Mouse (Mus musculus) bone marrow macrophage, adult 2 months (primary cell): ENCODE measurements around the gene Dlx4. TPM values are rescaled to one million over a fixed set of nuclear protein-coding genes. Genes with fewer than 3 reads are reported as not detected.

Source experiments
- H3K27ac ChIP-seq: 2 replicates; pipeline ENCODE4 v1.5.1; 2012; ENCODE audit warnings: low read depth, low read length; ENCODE audit not compliant: insufficient read depth
- H3K4me1 ChIP-seq: 2 replicates; pipeline ENCODE4 v1.6.1; 2012; ENCODE audit warnings: low read length; ENCODE audit not compliant: control insufficient read depth, insufficient read depth
- H3K4me3 ChIP-seq: 2 replicates; pipeline ENCODE4 v1.5.1; 2012; ENCODE audit warnings: mild to moderate bottlenecking, low read length, moderate library complexity; ENCODE audit not compliant: insufficient read depth
- CTCF ChIP-seq: IDR thresholded peaks from 2 replicates; pipeline ENCODE4 v1.5.1; 2012; ENCODE audit warnings: low read depth, mild to moderate bottlenecking, low read length, moderate library complexity
- POLR2A ChIP-seq: IDR thresholded peaks from 2 replicates; pipeline ENCODE4 v1.6.1; 2012; ENCODE audit warnings: mild to moderate bottlenecking, low read depth, low read length, borderline replicate concordance
- polyA plus RNA-seq: library from polyadenylated mRNA; stranded (reverse); fragments of >200 nt; gene quantifications from 2 replicates; pipeline ENCODE4 v1.2.4, GENCODE M21; 2012; ENCODE audit not compliant: missing spikeins, insufficient read depth, insufficient read length

The Dlx4 gene
- polyA plus RNA-seq, 1 experiment: not detected

DNA sequence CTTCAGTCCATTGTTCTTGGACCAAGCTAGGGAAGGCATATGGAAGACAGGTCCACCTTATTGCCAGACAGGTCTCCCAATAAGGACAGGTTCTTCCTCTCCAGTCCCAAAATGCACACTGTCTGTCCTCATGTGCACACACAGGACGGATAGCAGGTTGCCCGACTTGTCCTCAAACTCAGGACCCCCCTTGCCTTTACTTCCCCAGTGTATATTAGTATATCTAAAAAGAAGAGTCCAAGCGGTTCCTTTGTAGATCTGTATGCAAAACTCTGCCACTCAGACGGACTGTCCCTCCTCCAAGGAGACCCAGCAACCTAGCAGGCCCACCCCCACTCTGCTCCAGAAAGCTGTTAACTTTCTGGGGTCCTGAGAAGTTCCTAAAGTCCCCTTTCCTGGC, 2.4 kb downstream of the Dlx4 start:
- no peak overlapping the region for H3K4me3 ChIP-seq
- no peak overlapping the region for H3K27ac ChIP-seq
- H3K4me1 ChIP-seq: 0 out of 2 replicates have a peak, but pooled peaks cover 2% of the 10 kb centered on the region
- TF ChIP-seq POLR2A (no peak), CTCF (no peak)

DNA sequence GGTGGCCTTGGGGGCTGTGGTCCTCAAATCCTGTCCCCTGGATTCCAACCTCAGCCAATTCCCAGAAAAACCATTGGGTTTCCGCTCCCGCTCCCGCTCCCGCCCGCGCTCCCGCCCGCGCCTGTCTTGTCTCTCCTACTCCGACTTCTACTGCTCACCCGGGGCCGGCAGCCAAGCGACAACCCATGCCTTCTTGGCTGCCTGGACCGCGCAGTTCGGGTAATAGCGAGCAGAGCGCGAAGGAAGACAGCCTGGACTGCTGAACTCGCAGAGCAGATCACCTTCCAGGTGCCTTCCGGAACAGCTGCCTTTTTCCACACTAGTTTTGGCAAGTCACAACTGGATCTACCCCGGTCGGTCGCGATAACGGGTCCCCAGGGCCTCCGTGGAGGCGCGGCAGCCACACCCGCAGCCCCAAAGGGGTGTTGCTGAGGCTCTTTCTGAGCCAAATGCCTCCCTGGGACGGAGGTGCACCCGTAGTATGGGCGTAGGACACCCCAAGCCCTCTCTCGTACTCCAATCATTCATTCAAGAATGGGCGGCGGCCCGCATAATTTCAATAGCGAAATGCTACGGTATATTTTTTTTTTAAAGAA, 3.0 kb downstream of the Dlx4 start:
- 0 out of 2 replicates have a peak, but pooled peaks cover 2% of the 10 kb centered on the region for H3K4me1 ChIP-seq
- no peak overlapping the region for H3K4me3 ChIP-seq
- TF ChIP-seq POLR2A (no peak), CTCF (no peak)
- H3K27ac ChIP-seq: no peak overlapping the region

DNA sequence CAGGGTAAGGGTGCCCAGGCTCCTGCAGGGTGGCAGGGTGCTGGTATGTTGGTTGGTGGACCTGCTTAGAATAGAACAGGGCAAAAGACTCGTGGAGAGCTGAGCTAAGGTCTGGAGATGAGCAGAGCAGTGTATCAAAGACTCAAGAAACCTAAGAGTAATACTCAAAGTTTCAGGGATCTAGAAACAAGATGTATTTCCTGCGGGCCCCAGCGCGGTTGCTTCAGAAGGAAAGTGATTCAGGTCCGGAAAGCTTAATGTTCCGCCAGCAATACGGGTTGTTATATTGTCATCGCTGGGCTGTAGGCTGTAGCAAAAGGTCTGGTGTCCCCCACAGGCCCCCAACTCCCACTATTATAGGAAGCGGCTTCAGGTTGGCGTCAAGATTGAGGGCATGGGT, 3.8 kb downstream of the Dlx4 start:
- no peak overlapping the region for H3K4me3 ChIP-seq
- H3K27ac ChIP-seq: no peak overlapping the region
- H3K4me1 ChIP-seq: 0 out of 2 replicates have a peak, but pooled peaks cover 2% of the 10 kb centered on the region
- TF ChIP-seq CTCF: no peak
- no peak for TF ChIP-seq POLR2A

DNA sequence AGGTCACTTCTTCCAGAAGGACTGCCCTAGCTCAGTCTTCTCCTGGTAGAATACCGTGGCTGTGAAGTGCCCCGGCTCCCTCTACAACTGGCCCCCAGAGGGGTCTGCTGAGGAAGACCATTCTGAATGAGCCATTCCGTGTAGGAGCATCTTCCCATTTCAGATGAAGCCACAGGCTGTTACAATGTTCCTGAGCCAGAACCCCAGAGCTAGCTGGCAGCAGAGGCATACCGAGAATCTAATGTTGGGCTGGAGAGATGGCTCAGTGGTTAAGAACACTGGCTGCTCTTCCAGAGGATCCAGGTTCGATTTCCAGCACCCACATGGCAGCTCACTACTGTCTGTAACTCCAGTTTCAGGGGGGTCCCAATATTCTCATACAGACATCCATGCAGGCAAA, 6.2 kb downstream of the Dlx4 start:
- TF ChIP-seq CTCF (no peak), POLR2A (no peak)
- Histone ChIP-seq H3K27ac (no peak overlapping the region), H3K4me1 (no peaks in the 10 kb centered on the region), H3K4me3 (no peak overlapping the region)

DNA sequence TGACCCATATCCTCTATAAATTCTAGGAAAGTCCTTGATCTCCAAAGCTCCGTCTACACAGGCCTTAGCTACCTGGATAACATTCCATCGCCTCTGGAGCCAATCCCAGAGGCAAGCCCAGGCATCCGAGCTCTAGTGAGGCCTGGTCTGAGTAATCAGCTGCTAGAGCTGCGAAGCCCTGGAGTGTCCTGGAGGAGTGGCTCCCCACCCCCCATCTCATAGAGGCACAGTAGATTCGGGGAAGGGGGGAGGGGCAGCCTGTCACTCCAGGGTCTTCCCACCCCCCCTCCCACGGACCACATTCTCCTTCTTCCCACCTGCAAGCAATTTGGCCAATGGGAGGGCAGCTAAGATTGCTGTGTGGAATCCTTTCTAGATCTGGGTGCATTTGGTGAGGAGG, 8.8 kb downstream of the Dlx4 start:
- Histone ChIP-seq H3K27ac (no peak overlapping the region), H3K4me1 (no peaks in the 10 kb centered on the region), H3K4me3 (no peak overlapping the region)
- no peak for TF ChIP-seq POLR2A
- TF ChIP-seq CTCF: no peak

DNA sequence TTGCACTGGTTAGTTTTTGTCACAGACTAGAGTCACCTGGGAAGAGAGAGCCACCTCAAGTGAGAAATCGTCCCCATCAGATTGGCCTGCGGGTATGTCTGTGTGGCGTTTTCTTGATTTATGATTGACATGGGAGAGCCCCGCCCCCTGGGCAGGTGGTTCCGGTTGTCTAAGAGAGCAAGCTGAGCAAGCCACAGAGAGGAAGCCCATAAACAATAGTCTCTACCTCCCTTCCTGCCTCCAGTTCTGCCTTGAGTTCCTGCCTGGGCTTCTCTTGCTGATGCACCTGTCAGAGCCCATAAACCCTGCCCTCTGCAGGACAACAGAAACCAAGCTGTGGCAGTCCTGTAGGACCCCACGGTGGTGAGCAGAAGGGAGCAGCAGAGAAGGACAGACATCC, 12.7 kb downstream of the Dlx4 start:
- Histone ChIP-seq H3K27ac (no peak overlapping the region), H3K4me1 (no peaks in the 10 kb centered on the region), H3K4me3 (no peak overlapping the region)
- TF ChIP-seq POLR2A (no peak), CTCF (no peak)

DNA sequence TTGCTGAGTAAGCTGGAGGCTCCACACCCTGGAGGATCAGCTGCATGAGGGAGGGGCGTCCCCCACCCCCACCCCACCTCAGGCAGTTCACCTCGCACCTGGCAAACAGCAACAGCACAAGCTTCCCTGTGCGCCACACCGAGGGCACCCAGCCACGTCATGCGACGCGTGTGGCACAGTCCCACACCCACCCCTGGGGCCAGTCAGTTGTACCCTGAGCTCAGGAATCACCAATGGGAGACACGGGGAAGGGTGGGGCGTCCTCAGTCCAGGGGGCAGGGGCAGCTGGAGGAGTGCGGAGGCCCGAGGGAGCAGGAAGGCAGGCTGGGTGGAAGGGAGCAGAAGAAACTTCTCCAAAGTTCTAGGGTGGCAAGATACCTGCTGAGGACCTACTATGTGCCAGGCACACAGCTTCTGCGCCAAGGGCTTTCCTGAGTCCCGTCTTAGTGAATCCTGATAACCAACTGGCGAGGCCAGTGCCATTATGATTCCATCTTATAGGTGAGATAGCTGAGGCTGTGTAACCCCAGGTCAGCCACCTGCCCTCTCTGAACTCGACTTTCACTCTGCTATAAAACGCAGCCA, 15.3 kb downstream of the Dlx4 start:
- Histone ChIP-seq H3K4me1 (no peaks in the 10 kb centered on the region), H3K4me3 (no peak overlapping the region), H3K27ac (no peak overlapping the region)
- no peak for TF ChIP-seq CTCF
- no peak for TF ChIP-seq POLR2A

DNA sequence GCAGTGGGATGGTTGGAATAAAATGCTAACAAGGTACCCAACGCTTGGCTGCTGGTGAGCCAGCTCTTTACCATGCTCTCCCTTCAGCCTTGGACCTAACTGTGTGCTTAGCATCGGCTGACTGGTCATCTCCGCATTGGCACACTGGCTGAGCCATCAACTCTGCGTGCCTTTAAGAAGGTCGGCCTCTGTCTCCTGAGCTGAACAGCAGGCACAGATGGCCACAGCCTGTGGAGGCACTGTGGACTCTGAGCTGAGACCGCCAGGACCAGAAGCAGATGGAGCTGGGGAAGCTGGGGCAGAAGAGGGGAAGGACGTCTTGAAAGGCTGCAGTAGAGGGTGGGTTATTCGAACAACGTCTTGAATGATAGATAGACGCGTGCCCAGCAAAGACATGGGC, 17.7 kb downstream of the Dlx4 start:
- TF ChIP-seq CTCF: no peak
- TF ChIP-seq POLR2A: no peak
- no peak overlapping the region for H3K27ac ChIP-seq
- no peak overlapping the region for H3K4me3 ChIP-seq
- no peaks in the 10 kb centered on the region for H3K4me1 ChIP-seq

DNA sequence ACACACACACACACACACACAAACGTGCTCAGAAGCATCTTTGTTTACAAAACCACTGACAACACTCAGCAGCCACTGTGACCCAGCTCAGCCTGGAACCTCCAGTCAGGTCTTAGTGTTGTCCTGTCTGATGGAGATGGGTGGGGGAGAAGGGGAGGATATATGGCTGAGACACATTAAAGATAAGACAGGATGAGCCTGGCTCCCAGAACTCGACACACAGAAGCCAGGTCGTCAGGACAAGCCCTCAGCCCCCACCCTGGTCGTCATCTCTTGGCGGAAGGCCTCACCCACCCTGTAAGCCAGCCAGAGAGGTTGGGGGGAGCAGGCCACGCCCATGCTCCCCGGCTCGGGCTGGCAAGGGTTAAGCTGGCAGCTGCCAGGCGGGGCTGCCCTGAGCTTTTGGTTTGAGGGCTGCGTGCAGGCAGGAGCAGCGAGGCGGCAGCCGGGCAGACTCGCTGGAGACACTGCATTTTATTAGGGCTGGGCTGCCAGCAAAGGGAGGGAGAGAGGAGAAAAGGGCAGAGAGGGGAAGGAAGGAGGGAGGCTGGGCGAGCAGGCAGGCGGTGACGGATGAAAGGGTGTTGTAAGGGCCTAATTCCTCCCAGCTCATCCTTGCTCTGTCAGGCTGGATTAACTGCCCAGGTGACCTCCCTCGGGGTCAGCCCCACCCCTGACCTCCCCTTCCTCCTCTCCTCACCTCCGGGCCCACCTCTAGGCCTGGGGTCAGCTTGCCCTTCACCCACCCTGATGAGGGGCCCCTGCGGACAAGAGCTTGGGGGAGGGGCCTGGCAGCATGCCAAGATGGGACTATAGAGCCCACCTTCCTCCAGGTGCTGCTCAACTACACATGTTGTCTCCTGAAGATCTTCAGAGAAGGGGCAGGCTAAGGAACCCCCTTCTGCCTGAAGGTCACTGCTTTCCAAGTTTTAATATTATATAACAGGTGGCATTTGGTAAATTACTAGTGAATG, 19.5 kb downstream of the Dlx4 start:
- no peak overlapping the region for H3K4me3 ChIP-seq
- H3K4me1 ChIP-seq: no peaks in the 10 kb centered on the region
- TF ChIP-seq CTCF (no peak), POLR2A (no peak)
- no peak overlapping the region for H3K27ac ChIP-seq
